Mouse (Mus musculus): ENCODE measurements at regions not wholly inside any gene's neighbourhood (a gene's known extent, or its start where the extent isn't known, plus 50 kb on each side); places are given as distances from the start of the nearest gene placed in this dataset.

GRCm38 (mm10) chr16:74730169-74730794 is 318.7 kb upstream of the Robo2 start:
- Histone ChIP-seq H3K4me2 (no peak overlapping the region), H3K9ac (no peak overlapping the region), H3K4me1 (replicated peaks) (no peaks in the 10 kb centered on the region), H3K36me3 (no peaks in the 10 kb centered on the region), H3K4me3 (no peak overlapping the region), H3K27me3 (no peaks in the 10 kb centered on the region), H3K27ac (replicated peaks) (no peak overlapping the region), H3K9me3 (no peaks in the 10 kb centered on the region)
- 89% methylated on average over 3 of the region's 3 CpGs for WGBS
- no peak for ATAC-seq (ENCODE audit: low FRiP score, low read depth)

- no peak overlapping the region for H3K4me3 ChIP-seq
- no peaks in the 10 kb centered on the region for H3K9me3 ChIP-seq
- H3K4me2 ChIP-seq, result no peak overlapping the region
- H3K36me3 ChIP-seq, result no peaks in the 10 kb centered on the region
- no peak overlapping the region for H3K9ac ChIP-seq
- 43% methylated on average over 1 of the region's 1 CpGs for WGBS
- H3K4me1 ChIP-seq (replicated peaks), result no peaks in the 10 kb centered on the region
- no peak for ATAC-seq (ENCODE audit: low FRiP score, low read depth)
- H3K27ac ChIP-seq (replicated peaks), result no peak overlapping the region
- no peaks in the 10 kb centered on the region for H3K27me3 ChIP-seq
These were observed 311.6 kb upstream of the Robo2 start for GRCm38 (mm10) chr16:74723217-74723616.

GRCm38 (mm10) chr16:74718154-74718553 is 306.5 kb upstream of the Robo2 start:
- no peak overlapping the region for H3K27ac ChIP-seq (replicated peaks)
- H3K36me3 ChIP-seq, result no peaks in the 10 kb centered on the region
- no peak for ATAC-seq (ENCODE audit: low FRiP score, low read depth)
- H3K9me3 ChIP-seq, result no peaks in the 10 kb centered on the region
- H3K4me1 ChIP-seq (replicated peaks), result no peaks in the 10 kb centered on the region
- no peak overlapping the region for H3K4me2 ChIP-seq
- H3K9ac ChIP-seq, result no peak overlapping the region
- H3K4me3 ChIP-seq, result no peak overlapping the region
- WGBS, result 73% methylated on average over 2 of the region's 2 CpGs
- H3K27me3 ChIP-seq, result no peaks in the 10 kb centered on the region

- Histone ChIP-seq H3K27me3 (no peaks in the 10 kb centered on the region), H3K9ac (no peak overlapping the region), H3K9me3 (no peaks in the 10 kb centered on the region), H3K36me3 (no peaks in the 10 kb centered on the region), H3K4me1 (replicated peaks) (no peaks in the 10 kb centered on the region), H3K4me3 (no peak overlapping the region), H3K27ac (replicated peaks) (no peak overlapping the region), H3K4me2 (no peak overlapping the region)
- ATAC-seq (ENCODE audit: low FRiP score, low read depth), result no peak
- 55% methylated on average over 1 of the region's 1 CpGs for WGBS
These were observed 306.0 kb upstream of the Robo2 start for GRCm38 (mm10) chr16:74717622-74718021.

GRCm38 (mm10) chr16:74714950-74715349 is 303.3 kb upstream of the Robo2 start:
- Histone ChIP-seq H3K4me1 (replicated peaks) (no peaks in the 10 kb centered on the region), H3K9ac (no peak overlapping the region), H3K4me3 (no peak overlapping the region), H3K27me3 (no peaks in the 10 kb centered on the region), H3K9me3 (no peaks in the 10 kb centered on the region), H3K4me2 (no peak overlapping the region), H3K27ac (replicated peaks) (no peak overlapping the region), H3K36me3 (no peaks in the 10 kb centered on the region)
- 81% methylated on average over 1 of the region's 1 CpGs for WGBS
- no peak for ATAC-seq (ENCODE audit: low FRiP score, low read depth)

- no peak overlapping the region for H3K4me2 ChIP-seq
- H3K27ac ChIP-seq (replicated peaks), result no peak overlapping the region
- 84% methylated on average over 6 of the region's 6 CpGs for WGBS
- no peaks in the 10 kb centered on the region for H3K9me3 ChIP-seq
- ATAC-seq (ENCODE audit: low FRiP score, low read depth), result no peak
- no peak overlapping the region for H3K4me3 ChIP-seq
- no peaks in the 10 kb centered on the region for H3K36me3 ChIP-seq
- no peak overlapping the region for H3K9ac ChIP-seq
- no peaks in the 10 kb centered on the region for H3K4me1 ChIP-seq (replicated peaks)
- H3K27me3 ChIP-seq, result no peaks in the 10 kb centered on the region
These were observed 300.9 kb upstream of the Robo2 start for GRCm38 (mm10) chr16:74712515-74712914.

GRCm38 (mm10) chr16:74702067-74702466 is 290.4 kb upstream of the Robo2 start:
- Histone ChIP-seq H3K4me2 (no peak overlapping the region), H3K9me3 (no peaks in the 10 kb centered on the region), H3K27ac (replicated peaks) (no peak overlapping the region), H3K4me1 (replicated peaks) (no peaks in the 10 kb centered on the region), H3K9ac (no peak overlapping the region), H3K36me3 (no peaks in the 10 kb centered on the region), H3K4me3 (no peak overlapping the region), H3K27me3 (no peaks in the 10 kb centered on the region)
- 87% methylated on average over 3 of the region's 3 CpGs for WGBS
- 0 out of 2 replicates have a peak, but pooled peaks have one; percentile 27 for ATAC-seq (ENCODE audit: low FRiP score, low read depth)

- no peak for ATAC-seq (ENCODE audit: low FRiP score, low read depth)
- no peak overlapping the region for H3K9ac ChIP-seq
- H3K4me3 ChIP-seq, result no peak overlapping the region
- H3K4me2 ChIP-seq, result no peak overlapping the region
- no peaks in the 10 kb centered on the region for H3K36me3 ChIP-seq
- H3K27me3 ChIP-seq, result no peaks in the 10 kb centered on the region
- H3K4me1 ChIP-seq (replicated peaks), result no peaks in the 10 kb centered on the region
- H3K9me3 ChIP-seq, result no peaks in the 10 kb centered on the region
- no peak overlapping the region for H3K27ac ChIP-seq (replicated peaks)
- 42% methylated on average over 3 of the region's 3 CpGs for WGBS
These were observed 271.7 kb upstream of the Robo2 start for GRCm38 (mm10) chr16:74683371-74683770.

- H3K4me3 ChIP-seq, result no peak overlapping the region
- no peak for ATAC-seq (ENCODE audit: low FRiP score, low read depth)
- no peaks in the 10 kb centered on the region for H3K27me3 ChIP-seq
- H3K36me3 ChIP-seq, result no peaks in the 10 kb centered on the region
- H3K4me1 ChIP-seq (replicated peaks), result no peaks in the 10 kb centered on the region
- H3K9me3 ChIP-seq, result no peaks in the 10 kb centered on the region
- H3K4me2 ChIP-seq, result no peak overlapping the region
- no peak overlapping the region for H3K27ac ChIP-seq (replicated peaks)
- no peak overlapping the region for H3K9ac ChIP-seq
These were observed 264.0 kb upstream of the Robo2 start for GRCm38 (mm10) chr16:74675586-74675985.

GRCm38 (mm10) chr16:74671466-74671865 is 259.8 kb upstream of the Robo2 start:
- Histone ChIP-seq H3K4me1 (replicated peaks) (no peaks in the 10 kb centered on the region), H3K4me3 (no peak overlapping the region), H3K27me3 (no peaks in the 10 kb centered on the region), H3K4me2 (no peak overlapping the region), H3K9ac (no peak overlapping the region), H3K36me3 (no peaks in the 10 kb centered on the region), H3K27ac (replicated peaks) (no peak overlapping the region), H3K9me3 (no peaks in the 10 kb centered on the region)
- ATAC-seq (ENCODE audit: low FRiP score, low read depth), result no peak
- WGBS, result 78% methylated on average over 3 of the region's 3 CpGs

GRCm38 (mm10) chr16:74664337-74664736 is 252.7 kb upstream of the Robo2 start:
- H3K27me3 ChIP-seq, result no peaks in the 10 kb centered on the region

GRCm38 (mm10) chr16:74651244-74651643 is 239.6 kb upstream of the Robo2 start:
- Histone ChIP-seq H3K4me1 (replicated peaks) (no peaks in the 10 kb centered on the region), H3K27me3 (no peaks in the 10 kb centered on the region), H3K4me3 (no peak overlapping the region), H3K27ac (replicated peaks) (no peak overlapping the region), H3K4me2 (no peak overlapping the region), H3K36me3 (no peaks in the 10 kb centered on the region), H3K9me3 (no peaks in the 10 kb centered on the region), H3K9ac (no peak overlapping the region)
- 59% methylated on average over 3 of the region's 3 CpGs for WGBS
- no peak for ATAC-seq (ENCODE audit: low FRiP score, low read depth)

More at GRCm38 (mm10) chr16:74664337-74664736, 252.7 kb upstream of the Robo2 start:
- Histone ChIP-seq H3K4me1 (replicated peaks) (no peaks in the 10 kb centered on the region), H3K9ac (no peak overlapping the region), H3K9me3 (no peaks in the 10 kb centered on the region), H3K4me2 (no peak overlapping the region), H3K4me3 (no peak overlapping the region), H3K27ac (replicated peaks) (no peak overlapping the region), H3K36me3 (no peaks in the 10 kb centered on the region)
- 73% methylated on average over 1 of the region's 1 CpGs for WGBS
- ATAC-seq (ENCODE audit: low FRiP score, low read depth), result no peak

GRCm38 (mm10) chr16:74649207-74649606 is 237.6 kb upstream of the Robo2 start:
- no peak for ATAC-seq (ENCODE audit: low FRiP score, low read depth)
- Histone ChIP-seq H3K4me3 (no peak overlapping the region), H3K27me3 (no peaks in the 10 kb centered on the region), H3K36me3 (no peaks in the 10 kb centered on the region), H3K9me3 (no peaks in the 10 kb centered on the region), H3K4me1 (replicated peaks) (no peaks in the 10 kb centered on the region), H3K9ac (no peak overlapping the region), H3K4me2 (no peak overlapping the region), H3K27ac (replicated peaks) (no peak overlapping the region)
- 94% methylated on average over 2 of the region's 2 CpGs for WGBS
